Mouse (Mus musculus) forebrain, embryonic 13.5 days (tissue): Measurements from ENCODE around the gene Gas6. TPM values are rescaled to one million over a fixed set of nuclear protein-coding genes. Genes with fewer than 3 reads are reported as not detected.

Source experiments
- polyA plus RNA-seq: library from polyadenylated mRNA; unstranded; fragments of >200 nt; fragmentation: Nextera tagmentation; extraction: Ambion mirVana; gene quantifications from 2 replicates; pipeline ENCODE4 v1.2.1, GENCODE M21; 2015

The Gas6 gene
- polyA plus RNA-seq, 1 experiment from 2014 or later, result 11.3 TPM

Other genes starting within 250 kb of the Gas6 start
- gene Adprhl1, start 240.3 kb downstream of the Gas6 start, polyA plus RNA-seq, result 0.97 TPM in 1 of 2 replicates, not detected in the other
- 31.6 and 35.1 TPM in 2 replicates for gene Dcun1d2, start 206.4 kb downstream of the Gas6 start, polyA plus RNA-seq
- 40.3 and 40.4 TPM in 2 replicates for gene Tmco3, start 206.3 kb downstream of the Gas6 start, polyA plus RNA-seq
- 167 and 170 TPM in 2 replicates for gene Tfdp1, start 155.7 kb downstream of the Gas6 start, polyA plus RNA-seq
- not detected in 2 replicates for gene Atp4b, start 97.7 kb downstream of the Gas6 start, polyA plus RNA-seq
- 0.03 TPM in 1 of 2 replicates, not detected in the other for gene Grk1, start 89.4 kb downstream of the Gas6 start, polyA plus RNA-seq
- not detected in 2 replicates for gene Tmem255b, start 59.3 kb downstream of the Gas6 start, polyA plus RNA-seq
- not detected in 2 replicates for gene 1700029H14Rik, start 68.0 kb upstream of the Gas6 start, polyA plus RNA-seq
- 18.2 and 19.9 TPM in 2 replicates for gene Rasa3, start 183.1 kb upstream of the Gas6 start, polyA plus RNA-seq
- gene Cfap97d2, start 211.4 kb upstream of the Gas6 start, polyA plus RNA-seq, result 1.4 and 1.8 TPM in 2 replicates